Mouse (Mus musculus) stomach, postnatal 0 days (tissue): ENCODE measurements at regions not wholly inside any gene's neighbourhood (a gene's known extent, or its start where the extent isn't known, plus 50 kb on each side); places are given as distances from the start of the nearest gene placed in this dataset.

Experiments used
- ATAC-seq: fragments of 200-750 bp; cut with Nextera tagmentation; 2 replicates; pipeline ENCODE4 v1.8.0; 2017; ENCODE audit not compliant: low FRiP score, low TSS enrichment
- DNase-seq: peaks from one replicate; pipeline ENCODE4 v3.0.0-alpha.2; 2016; ENCODE audit warnings: low spot score
- H3K27ac ChIP-seq: fragments of 300-500 bp; sonication (generic); replicated peaks from 2 replicates; pipeline ENCODE4 v1.5.1; 2014; ENCODE audit warnings: mild to moderate bottlenecking, control low read depth
- H3K27me3 ChIP-seq: fragments of 300-500 bp; sonication (generic); 2 replicates; pipeline ENCODE4 v1.6.1; 2014; ENCODE audit warnings: low read length; ENCODE audit not compliant: control insufficient read depth, insufficient read depth
- H3K36me3 ChIP-seq: fragments of 300-500 bp; sonication (generic); 2 replicates; pipeline ENCODE4 v1.6.1; 2014; ENCODE audit warnings: low read length, mixed read lengths; ENCODE audit not compliant: control insufficient read depth, insufficient read depth
- H3K4me1 ChIP-seq: fragments of 300-500 bp; sonication (generic); replicated peaks from 2 replicates; pipeline ENCODE4 v1.6.1; 2014; ENCODE audit warnings: antibody characterized with exemption; ENCODE audit not compliant: control insufficient read depth, insufficient read depth
- H3K4me2 ChIP-seq: fragments of 300-500 bp; sonication (generic); replicated peaks from 2 replicates; pipeline ENCODE4 v1.6.1; 2014; ENCODE audit warnings: low read depth, mild to moderate bottlenecking, control low read depth, moderate library complexity
- H3K4me3 ChIP-seq: fragments of 300-500 bp; sonication (generic); 2 replicates; pipeline ENCODE4 v1.5.1; 2014; ENCODE audit warnings: low read depth, low read length, control low read depth
- H3K9ac ChIP-seq: fragments of 300-500 bp; sonication (generic); 2 replicates; pipeline ENCODE4 v1.6.1; 2014; ENCODE audit warnings: mild to moderate bottlenecking, low read length, control low read depth, mixed read lengths
- H3K9me3 ChIP-seq: fragments of 300-500 bp; sonication (generic); 2 replicates; pipeline ENCODE4 v1.6.1; 2016; ENCODE audit warnings: low read length; ENCODE audit not compliant: control insufficient read depth
- CTCF ChIP-seq: IDR thresholded peaks from 2 replicates; pipeline ENCODE4 v1.5.1; 2016; ENCODE audit warnings: antibody characterized with exemption, low read depth, mild to moderate bottlenecking, moderate library complexity
- EP300 ChIP-seq: optimal IDR thresholded peaks from 2 replicates; pipeline ENCODE3; 2016; ENCODE audit warnings: antibody characterized with exemption
- WGBS: fragments of 180-500 bp; shearing (Covaris S2); extraction: QIAGEN DNeasy Blood & Tissue Kit; methylation state at CpG from one replicate; pipeline ENCODE4 v1.1.7; 2014; 5-methylcytosine and 5-hydroxymethylcytosine counted together

DNA sequence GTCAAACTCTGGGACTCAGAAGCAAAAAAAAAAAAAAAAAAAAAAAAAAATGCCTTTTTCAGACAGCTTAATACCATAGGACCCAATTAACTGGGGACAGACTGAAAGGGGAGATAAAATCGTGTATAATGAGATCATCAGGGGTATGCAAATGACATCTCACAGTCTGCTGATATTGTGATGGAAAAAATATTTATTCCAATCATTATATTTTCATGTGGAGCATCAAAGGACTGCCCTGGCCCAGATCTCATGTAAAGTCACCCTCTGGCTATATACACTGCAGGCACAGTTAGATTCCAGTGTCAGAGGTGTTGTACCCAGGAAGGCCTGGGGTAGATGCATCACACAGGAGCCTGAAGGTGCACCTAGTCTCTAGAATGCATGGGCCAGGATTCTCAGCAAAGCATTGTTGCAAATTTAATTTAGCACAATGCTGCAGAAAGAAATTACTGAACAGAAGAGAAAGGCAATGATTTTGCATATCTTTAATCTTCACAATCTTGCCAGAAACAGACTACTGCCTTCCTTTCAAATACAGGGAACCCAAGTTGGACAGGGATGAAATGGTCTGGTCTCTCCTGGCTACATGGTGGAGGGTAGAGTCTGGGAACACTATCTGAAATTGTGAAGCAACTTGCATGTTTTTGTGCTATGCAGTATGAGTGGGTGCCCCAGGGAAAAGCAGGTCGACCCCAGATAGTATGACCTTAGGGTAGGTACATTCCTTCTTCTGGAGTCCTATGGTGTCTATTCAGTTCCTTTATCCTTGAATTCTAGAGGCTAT lies 305.2 kb upstream of the Clnk start:
- ATAC-seq (no peak), DNase-seq (no peak)
- Histone ChIP-seq H3K27me3 (no peaks in the 10 kb centered on the region), H3K4me1 (no peaks in the 10 kb centered on the region), H3K4me2 (no peak overlapping the region), H3K36me3 (no peaks in the 10 kb centered on the region), H3K9me3 (no peaks in the 10 kb centered on the region), H3K4me3 (no peak overlapping the region), H3K27ac (no peak overlapping the region), H3K9ac (no peak overlapping the region)
- TF ChIP-seq CTCF (no peak), EP300 (no peak)
- 65% methylated on average over 2 of the region's 2 CpGs for WGBS

DNA sequence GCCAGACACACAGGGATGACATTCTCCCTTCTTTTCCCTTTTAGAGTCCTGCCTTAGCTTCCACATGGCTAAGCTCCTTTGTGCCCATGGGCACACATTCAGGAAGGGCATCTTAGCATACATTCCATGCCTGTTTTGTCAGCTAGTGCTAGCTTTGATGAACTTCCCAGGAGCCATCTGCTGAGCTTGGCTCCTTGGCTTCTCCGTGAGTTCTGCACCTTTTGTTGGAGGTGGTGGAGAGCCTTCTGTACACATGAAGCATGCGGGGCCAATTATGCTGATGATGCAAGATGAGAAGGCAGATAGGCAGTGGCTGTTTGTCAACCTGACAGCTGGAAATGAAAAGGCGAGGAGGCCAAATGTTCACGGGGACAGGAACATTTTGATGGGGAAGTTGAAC lies 304.4 kb upstream of the Clnk start:
- TF ChIP-seq EP300 (no peak), CTCF (no peak)
- Histone ChIP-seq H3K9ac (no peak overlapping the region), H3K27me3 (no peaks in the 10 kb centered on the region), H3K27ac (no peak overlapping the region), H3K36me3 (no peaks in the 10 kb centered on the region), H3K4me1 (no peaks in the 10 kb centered on the region), H3K4me3 (no peak overlapping the region), H3K9me3 (no peaks in the 10 kb centered on the region), H3K4me2 (no peak overlapping the region)
- ATAC-seq: no peak
- no peak for DNase-seq
- 34% methylated on average over 4 of the region's 4 CpGs for WGBS

DNA sequence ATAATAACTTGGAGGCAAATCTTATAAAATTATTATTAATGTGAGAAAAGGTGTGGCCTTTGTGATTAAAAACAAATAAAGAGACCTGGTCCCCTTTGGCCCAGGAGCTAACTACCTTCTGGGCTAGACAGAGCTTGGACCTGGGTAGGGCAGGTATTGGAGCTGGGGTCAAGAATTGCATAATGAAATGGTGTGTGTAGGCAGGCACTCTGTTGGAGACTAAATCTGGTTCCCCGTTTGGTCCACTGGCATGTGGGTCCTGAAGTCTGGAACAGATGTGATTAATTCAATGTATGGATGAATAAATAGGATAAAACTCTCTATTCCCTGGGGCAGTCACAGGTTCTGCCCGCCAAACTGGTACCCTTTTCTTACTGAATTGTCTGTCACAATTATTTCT lies 301.3 kb upstream of the Clnk start:
- DNase-seq (no peak), ATAC-seq (no peak)
- no peak overlapping the region for H3K9ac ChIP-seq
- 76% methylated on average over 2 of the region's 2 CpGs for WGBS
- no peaks in the 10 kb centered on the region for H3K27me3 ChIP-seq
- no peaks in the 10 kb centered on the region for H3K9me3 ChIP-seq
- H3K4me1 ChIP-seq: no peaks in the 10 kb centered on the region
- no peaks in the 10 kb centered on the region for H3K36me3 ChIP-seq
- no peak overlapping the region for H3K27ac ChIP-seq
- TF ChIP-seq EP300 (no peak), CTCF (no peak)
- no peak overlapping the region for H3K4me2 ChIP-seq
- H3K4me3 ChIP-seq: no peak overlapping the region

DNA sequence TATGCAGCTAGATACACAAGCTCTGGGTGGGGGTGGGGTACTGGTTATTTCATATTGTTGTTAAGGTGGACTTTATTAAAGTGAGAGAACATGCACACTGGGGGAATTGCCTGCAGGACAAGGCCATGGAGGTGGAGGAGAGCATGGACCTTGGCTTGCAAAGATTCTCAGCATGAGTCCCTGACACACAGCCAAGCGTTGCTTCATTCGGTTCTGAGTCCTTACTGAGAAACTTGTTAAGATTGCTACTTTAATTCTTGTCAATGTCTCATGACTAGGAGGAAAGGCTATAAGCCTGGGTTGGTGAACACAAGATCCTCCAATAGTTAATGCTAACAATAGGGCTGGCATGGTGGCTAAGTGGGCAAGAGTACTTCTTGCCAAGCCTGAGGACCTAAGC lies 300.3 kb upstream of the Clnk start:
- H3K9me3 ChIP-seq: no peaks in the 10 kb centered on the region
- H3K9ac ChIP-seq: no peak overlapping the region
- ATAC-seq (no peak), DNase-seq (no peak)
- H3K27ac ChIP-seq: no peak overlapping the region
- no peaks in the 10 kb centered on the region for H3K27me3 ChIP-seq
- H3K4me2 ChIP-seq: no peak overlapping the region
- TF ChIP-seq EP300 (no peak), CTCF (no peak)
- H3K4me3 ChIP-seq: no peak overlapping the region
- WGBS: 91% methylated on average over 2 of the region's 2 CpGs
- no peaks in the 10 kb centered on the region for H3K4me1 ChIP-seq
- H3K36me3 ChIP-seq: no peaks in the 10 kb centered on the region

DNA sequence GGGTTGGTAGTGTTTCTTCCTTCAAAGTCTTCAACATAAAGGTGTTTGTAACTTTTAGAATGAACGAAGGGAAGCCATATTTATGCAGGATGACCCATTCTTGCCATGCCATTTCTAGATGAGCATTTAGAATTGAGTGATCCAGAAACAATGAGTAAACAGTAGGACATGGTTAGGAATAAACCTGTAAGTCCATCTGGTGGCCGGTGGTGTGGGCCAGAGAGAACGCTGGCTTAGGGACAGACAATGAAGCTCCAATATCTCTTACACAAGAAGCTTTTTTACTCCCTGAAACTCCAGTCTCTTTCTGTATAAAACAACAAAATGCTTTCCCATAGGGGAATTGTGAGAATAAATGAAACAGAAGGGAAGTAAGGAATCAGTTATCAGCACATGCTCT lies 296.9 kb upstream of the Clnk start:
- Histone ChIP-seq H3K27me3 (no peaks in the 10 kb centered on the region), H3K9me3 (no peaks in the 10 kb centered on the region), H3K9ac (no peak overlapping the region), H3K4me2 (no peak overlapping the region), H3K4me3 (no peak overlapping the region), H3K36me3 (no peaks in the 10 kb centered on the region), H3K4me1 (no peaks in the 10 kb centered on the region), H3K27ac (no peak overlapping the region)
- DNase-seq (no peak), ATAC-seq (no peak)
- WGBS: 89% methylated on average over 3 of the region's 3 CpGs
- TF ChIP-seq EP300 (no peak), CTCF (no peak)

DNA sequence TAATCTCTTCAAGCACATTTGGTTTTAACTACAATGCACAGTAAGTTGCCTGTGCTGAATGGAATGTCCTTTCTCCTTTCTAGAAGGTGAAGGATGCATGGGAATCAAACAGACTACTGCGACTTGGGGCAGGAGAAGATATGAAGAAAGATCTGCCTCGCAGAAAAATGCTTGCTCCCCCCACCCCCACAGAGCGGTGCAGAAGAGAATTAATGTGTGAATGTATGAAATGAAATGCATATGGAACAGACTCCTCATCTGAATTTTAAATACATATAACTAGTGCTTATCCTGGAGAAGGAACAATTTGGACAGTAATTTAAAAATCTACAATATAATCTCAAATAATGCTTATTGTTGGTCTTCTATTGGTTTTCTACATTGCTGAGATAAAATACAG lies 283.0 kb upstream of the Clnk start:
- Histone ChIP-seq H3K4me1 (no peaks in the 10 kb centered on the region), H3K4me2 (no peak overlapping the region), H3K27me3 (no peaks in the 10 kb centered on the region), H3K27ac (no peak overlapping the region), H3K36me3 (no peaks in the 10 kb centered on the region), H3K9me3 (no peaks in the 10 kb centered on the region), H3K9ac (no peak overlapping the region), H3K4me3 (no peak overlapping the region)
- ATAC-seq (no peak), DNase-seq (no peak)
- TF ChIP-seq EP300 (no peak), CTCF (no peak)
- 84% methylated on average over 3 of the region's 3 CpGs for WGBS
